Mouse (Mus musculus): Measurements from ENCODE around the gene Rasl10a. TPM values are rescaled to one million over a fixed set of nuclear protein-coding genes. Genes with fewer than 3 reads are reported as not detected.
A peak's percentile ranks its signal among the peaks of the same experiment; 100 is the strongest.

Gene Rasl10a
- total and polyA plus RNA-seq, 3 experiments = 0.47 to 0.55 TPM; not detected in 1

- DNase-seq (ENCODE audit: low spot score) (peak; percentile 86), ATAC-seq (ENCODE audit: extremely low read depth, insufficient number of reproducible peaks, low FRiP score, poor library complexity, severe bottlenecking) (peak; percentile 62)
- Histone ChIP-seq H3K27me3 (ENCODE audit: insufficient read depth, low read length) (no peaks in the 10 kb centered on the region), H3K9me3 (replicated peaks) (no peaks in the 10 kb centered on the region), H3K4me3 (ENCODE audit: low read depth, low read length) (peak overlapping the region; percentile 93), H3K4me1 (ENCODE audit: insufficient read depth, low read depth, low read length) (peaks cover 69% of the 10 kb centered on the region), H3K36me3 (replicated peaks) (peaks cover 51% of the 10 kb centered on the region)
- no peak for TF ChIP-seq GATA2 (IDR thresholded peaks at IDR 0.05; ENCODE audit: borderline replicate concordance, low read depth, low read length)
- TF ChIP-seq CTCF (IDR thresholded peaks at IDR 0.05; ENCODE audit: low read depth, low read length) = no peak
- no peak for TF ChIP-seq POLR2AphosphoS5 (IDR thresholded peaks at IDR 0.05; ENCODE audit: insufficient replicate concordance, low read depth, low read length)
- no peak for TF ChIP-seq TAL1 (conservative IDR thresholded peaks at IDR 0.05; ENCODE audit: low read depth, low read length)
- no peak for TF ChIP-seq GATA1 (IDR thresholded peaks at IDR 0.05; ENCODE audit: borderline replicate concordance, low read length)
These were observed 41.8 kb downstream of the Rasl10a start for GRCm38 (mm10) chr11:5099576-5100183.

- ATAC-seq (ENCODE audit: extremely low read depth, insufficient number of reproducible peaks, low FRiP score, poor library complexity, severe bottlenecking) = no peak
- peaks cover 56% of the 10 kb centered on the region for H3K36me3 ChIP-seq (replicated peaks)
- no peak for DNase-seq (ENCODE audit: low spot score)
- no peaks in the 10 kb centered on the region for H3K9me3 ChIP-seq (replicated peaks)
- H3K4me1 ChIP-seq (ENCODE audit: insufficient read depth, low read depth, low read length) = peaks cover 63% of the 10 kb centered on the region
- no peaks in the 10 kb centered on the region for H3K27me3 ChIP-seq (ENCODE audit: insufficient read depth, low read length)
- TF ChIP-seq TAL1 (conservative IDR thresholded peaks at IDR 0.05; ENCODE audit: low read depth, low read length) (no peak), GATA1 (IDR thresholded peaks at IDR 0.05; ENCODE audit: borderline replicate concordance, low read length) (no peak), CTCF (IDR thresholded peaks at IDR 0.05; ENCODE audit: low read depth, low read length) (no peak), POLR2AphosphoS5 (IDR thresholded peaks at IDR 0.05; ENCODE audit: insufficient replicate concordance, low read depth, low read length) (no peak), GATA2 (IDR thresholded peaks at IDR 0.05; ENCODE audit: borderline replicate concordance, low read depth, low read length) (no peak)
- H3K4me3 ChIP-seq (ENCODE audit: low read depth, low read length) = peak overlapping the region; percentile 93
These were observed 42.4 kb downstream of the Rasl10a start for GRCm38 (mm10) chr11:5100283-5100682.

GRCm38 (mm10) chr11:5100801-5101200 is 42.9 kb downstream of the Rasl10a start:
- H3K36me3 ChIP-seq (replicated peaks) = peaks cover 60% of the 10 kb centered on the region
- H3K27me3 ChIP-seq (ENCODE audit: insufficient read depth, low read length) = no peaks in the 10 kb centered on the region
- peaks cover 62% of the 10 kb centered on the region for H3K4me1 ChIP-seq (ENCODE audit: insufficient read depth, low read depth, low read length)
- peak overlapping the region; percentile 93; the same call in 1 of the 2 replicates for H3K4me3 ChIP-seq (ENCODE audit: low read depth, low read length)
- TF ChIP-seq GATA1 (IDR thresholded peaks at IDR 0.05; ENCODE audit: borderline replicate concordance, low read length) = no peak
- no peak for TF ChIP-seq CTCF (IDR thresholded peaks at IDR 0.05; ENCODE audit: low read depth, low read length)
- TF ChIP-seq TAL1 (conservative IDR thresholded peaks at IDR 0.05; ENCODE audit: low read depth, low read length) = no peak
- TF ChIP-seq GATA2 (IDR thresholded peaks at IDR 0.05; ENCODE audit: borderline replicate concordance, low read depth, low read length) = no peak
- TF ChIP-seq POLR2AphosphoS5 (IDR thresholded peaks at IDR 0.05; ENCODE audit: insufficient replicate concordance, low read depth, low read length) = no peak
- DNase-seq (ENCODE audit: low spot score) (no peak), ATAC-seq (ENCODE audit: extremely low read depth, insufficient number of reproducible peaks, low FRiP score, poor library complexity, severe bottlenecking) (no peak)
- H3K9me3 ChIP-seq (replicated peaks) = no peaks in the 10 kb centered on the region

- Histone ChIP-seq H3K4me1 (ENCODE audit: insufficient read depth, low read depth, low read length) (peaks cover 59% of the 10 kb centered on the region), H3K9me3 (replicated peaks) (no peaks in the 10 kb centered on the region), H3K36me3 (replicated peaks) (peaks cover 65% of the 10 kb centered on the region), H3K4me3 (ENCODE audit: low read depth, low read length) (peak overlapping the region; percentile 33; the same call in 1 of the 2 replicates), H3K27me3 (ENCODE audit: insufficient read depth, low read length) (no peaks in the 10 kb centered on the region)
- DNase-seq (ENCODE audit: low spot score) (no peak), ATAC-seq (ENCODE audit: extremely low read depth, insufficient number of reproducible peaks, low FRiP score, poor library complexity, severe bottlenecking) (no peak)
- TF ChIP-seq CTCF (IDR thresholded peaks at IDR 0.05; ENCODE audit: low read depth, low read length) (no peak), TAL1 (conservative IDR thresholded peaks at IDR 0.05; ENCODE audit: low read depth, low read length) (no peak), POLR2AphosphoS5 (IDR thresholded peaks at IDR 0.05; ENCODE audit: insufficient replicate concordance, low read depth, low read length) (no peak), GATA2 (IDR thresholded peaks at IDR 0.05; ENCODE audit: borderline replicate concordance, low read depth, low read length) (no peak), GATA1 (IDR thresholded peaks at IDR 0.05; ENCODE audit: borderline replicate concordance, low read length) (no peak)
These were observed 43.7 kb downstream of the Rasl10a start for GRCm38 (mm10) chr11:5101641-5102040.

- H3K4me1 ChIP-seq (ENCODE audit: insufficient read depth, low read depth, low read length) = peaks cover 55% of the 10 kb centered on the region
- no peaks in the 10 kb centered on the region for H3K27me3 ChIP-seq (ENCODE audit: insufficient read depth, low read length)
- peaks cover 67% of the 10 kb centered on the region for H3K36me3 ChIP-seq (replicated peaks)
- H3K4me3 ChIP-seq (ENCODE audit: low read depth, low read length) = no peak overlapping the region
- DNase-seq (ENCODE audit: low spot score) = peak; percentile 28
- ATAC-seq (ENCODE audit: extremely low read depth, insufficient number of reproducible peaks, low FRiP score, poor library complexity, severe bottlenecking) = no peak
- H3K9me3 ChIP-seq (replicated peaks) = no peaks in the 10 kb centered on the region
- no peak for TF ChIP-seq CTCF (IDR thresholded peaks at IDR 0.05; ENCODE audit: low read depth, low read length)
- TF ChIP-seq GATA1 (IDR thresholded peaks at IDR 0.05; ENCODE audit: borderline replicate concordance, low read length) = no peak
- no peak for TF ChIP-seq GATA2 (IDR thresholded peaks at IDR 0.05; ENCODE audit: borderline replicate concordance, low read depth, low read length)
- no peak for TF ChIP-seq POLR2AphosphoS5 (IDR thresholded peaks at IDR 0.05; ENCODE audit: insufficient replicate concordance, low read depth, low read length)
- TF ChIP-seq TAL1 (conservative IDR thresholded peaks at IDR 0.05; ENCODE audit: low read depth, low read length) = peak; percentile 80
These were observed 44.5 kb downstream of the Rasl10a start for GRCm38 (mm10) chr11:5102384-5102783.

- Histone ChIP-seq H3K4me3 (ENCODE audit: low read depth, low read length) (no peak overlapping the region), H3K9me3 (replicated peaks) (no peaks in the 10 kb centered on the region), H3K36me3 (replicated peaks) (peaks cover 61% of the 10 kb centered on the region), H3K27me3 (ENCODE audit: insufficient read depth, low read length) (peaks cover 5% of the 10 kb centered on the region; the same call in 1 of the 2 replicates), H3K4me1 (ENCODE audit: insufficient read depth, low read depth, low read length) (peaks cover 55% of the 10 kb centered on the region)
- no peak for ATAC-seq (ENCODE audit: extremely low read depth, insufficient number of reproducible peaks, low FRiP score, poor library complexity, severe bottlenecking)
- TF ChIP-seq CTCF (IDR thresholded peaks at IDR 0.05; ENCODE audit: low read depth, low read length) = no peak
- no peak for TF ChIP-seq GATA1 (IDR thresholded peaks at IDR 0.05; ENCODE audit: borderline replicate concordance, low read length)
- TF ChIP-seq POLR2AphosphoS5 (IDR thresholded peaks at IDR 0.05; ENCODE audit: insufficient replicate concordance, low read depth, low read length) = no peak
- no peak for TF ChIP-seq TAL1 (conservative IDR thresholded peaks at IDR 0.05; ENCODE audit: low read depth, low read length)
- no peak for TF ChIP-seq GATA2 (IDR thresholded peaks at IDR 0.05; ENCODE audit: borderline replicate concordance, low read depth, low read length)
- no peak for DNase-seq (ENCODE audit: low spot score)
These were observed 46.1 kb downstream of the Rasl10a start for GRCm38 (mm10) chr11:5103986-5104509.
